Mouse (Mus musculus) neural tube, embryonic 13.5 days (tissue): Measurements from ENCODE around the gene Zdhhc9. TPM values are rescaled to one million over a fixed set of nuclear protein-coding genes. Genes with fewer than 3 reads are reported as not detected.
A peak's percentile ranks its signal among the peaks of the same experiment; 100 is the strongest.

ENCODE experiments used
- ATAC-seq: fragments of 200-750 bp; cut with Nextera tagmentation; 2 replicates; pipeline ENCODE4 v1.8.0; 2017; ENCODE audit warnings: low read depth, mild to moderate bottlenecking, moderate TSS enrichment, moderate library complexity
- H3K27ac ChIP-seq: fragments of 300-500 bp; sonication (generic); replicated peaks from 2 replicates; pipeline ENCODE4 v1.5.1; 2015; ENCODE audit warnings: moderate library complexity, mild to moderate bottlenecking, inconsistent platforms
- H3K27me3 ChIP-seq: fragments of 300-500 bp; sonication (generic); 2 replicates; pipeline ENCODE4 v1.6.1; 2015; ENCODE audit warnings: mild to moderate bottlenecking, inconsistent platforms
- H3K36me3 ChIP-seq: fragments of 300-500 bp; sonication (generic); 2 replicates; pipeline ENCODE4 v1.6.1; 2015; ENCODE audit warnings: mild to moderate bottlenecking, inconsistent platforms
- H3K4me1 ChIP-seq: fragments of 300-500 bp; sonication (generic); replicated peaks from 2 replicates; pipeline ENCODE4 v1.6.1; 2015; ENCODE audit warnings: inconsistent platforms
- H3K4me2 ChIP-seq: fragments of 300-500 bp; sonication (generic); 2 replicates; pipeline ENCODE4 v1.6.1; 2015; ENCODE audit warnings: inconsistent platforms, mild to moderate bottlenecking, moderate library complexity
- H3K4me3 ChIP-seq: fragments of 300-500 bp; sonication (generic); 2 replicates; pipeline ENCODE4 v1.5.1; 2015; ENCODE audit warnings: mild to moderate bottlenecking, inconsistent platforms
- H3K9ac ChIP-seq: fragments of 300-500 bp; sonication (generic); 2 replicates; pipeline ENCODE4 v1.6.1; 2015; ENCODE audit warnings: moderate library complexity, mild to moderate bottlenecking, inconsistent platforms
- H3K9me3 ChIP-seq: fragments of 300-500 bp; sonication (generic); 2 replicates; pipeline ENCODE4 v1.6.1; 2016; ENCODE audit warnings: inconsistent platforms
- WGBS: fragments of 180-500 bp; shearing (Covaris S2); methylation state at CpG from one replicate; pipeline ENCODE4 v1.1.7; 2015; 5-methylcytosine and 5-hydroxymethylcytosine counted together
- polyA plus RNA-seq: library from polyadenylated mRNA; unstranded; fragments of >200 nt; fragmentation: Nextera tagmentation; extraction: Ambion mirVana; gene quantifications from 2 replicates; pipeline ENCODE4 v1.2.1, GENCODE M21; 2015

Gene Zdhhc9
- polyA plus RNA-seq, 1 experiment from 2014 or later, result 8.0 TPM

DNA sequence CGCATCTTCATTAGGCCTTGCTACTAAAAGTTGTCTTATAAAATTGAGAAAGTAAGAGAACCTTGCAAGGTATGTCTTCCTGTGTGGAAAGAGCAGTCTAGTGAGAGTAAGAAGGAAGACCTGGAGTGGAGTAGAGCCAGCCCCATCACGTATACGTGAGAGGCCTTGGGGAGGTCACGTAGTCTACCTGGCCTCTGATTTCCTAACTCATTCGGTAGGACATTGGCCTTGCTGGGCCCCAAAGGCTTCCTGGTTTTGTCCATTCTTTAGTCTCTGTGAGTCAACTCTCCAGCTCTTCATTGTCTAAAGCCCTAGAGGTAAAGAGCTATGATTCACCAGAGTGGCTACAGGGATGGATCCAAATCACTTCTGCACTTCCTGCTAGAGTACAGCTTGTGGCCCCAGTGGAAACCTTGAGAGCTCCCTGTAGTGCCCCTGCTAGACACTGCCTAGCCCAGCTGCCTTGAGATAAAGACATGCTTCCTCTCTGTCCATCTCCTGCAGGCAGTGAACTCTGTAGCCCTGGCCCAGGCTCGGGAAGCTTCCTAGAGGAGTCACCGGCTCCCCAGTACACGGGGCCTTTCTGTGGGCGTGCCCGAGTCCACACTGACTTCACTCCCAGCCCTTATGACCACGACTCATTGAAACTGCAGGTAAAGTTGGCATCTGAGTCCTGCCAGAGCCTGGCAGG lies 50.3 kb downstream of the Zdhhc9 start:
- 89% methylated on average over 11 of the region's 11 CpGs for WGBS
- H3K27me3 ChIP-seq, result no peaks in the 10 kb centered on the region
- no peak for ATAC-seq
- H3K36me3 ChIP-seq, result no peaks in the 10 kb centered on the region
- no peak overlapping the region for H3K4me3 ChIP-seq
- H3K4me1 ChIP-seq, result no peaks in the 10 kb centered on the region
- H3K9ac ChIP-seq, result no peak overlapping the region
- no peak overlapping the region for H3K4me2 ChIP-seq
- no peak overlapping the region for H3K27ac ChIP-seq
- H3K9me3 ChIP-seq, result no peaks in the 10 kb centered on the region

DNA sequence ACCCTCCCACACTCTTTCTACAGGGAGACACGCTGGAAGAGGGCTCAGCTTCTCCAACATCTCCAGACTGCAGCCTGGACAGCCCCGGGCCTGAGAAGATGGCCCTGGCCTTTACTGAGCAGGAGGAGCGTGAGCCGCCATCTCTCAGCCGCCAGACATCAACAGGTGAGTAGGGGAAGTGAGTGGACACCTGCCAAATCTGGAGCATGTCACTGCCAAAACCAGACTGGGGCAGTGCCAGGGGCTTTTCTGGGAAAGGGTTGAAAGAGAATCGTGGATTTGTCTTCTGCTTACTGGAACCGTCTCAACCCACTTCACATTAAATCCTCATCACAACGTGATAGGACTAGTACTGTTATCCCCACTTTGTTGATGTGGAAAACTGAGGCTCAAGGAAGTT lies 51.3 kb downstream of the Zdhhc9 start:
- H3K9ac ChIP-seq, result no peak overlapping the region
- WGBS, result 91% methylated on average over 8 of the region's 8 CpGs
- no peak for ATAC-seq
- no peak overlapping the region for H3K4me3 ChIP-seq
- no peaks in the 10 kb centered on the region for H3K4me1 ChIP-seq
- H3K36me3 ChIP-seq, result no peaks in the 10 kb centered on the region
- H3K27me3 ChIP-seq, result no peaks in the 10 kb centered on the region
- H3K4me2 ChIP-seq, result no peak overlapping the region
- H3K27ac ChIP-seq, result no peak overlapping the region
- no peaks in the 10 kb centered on the region for H3K9me3 ChIP-seq

DNA sequence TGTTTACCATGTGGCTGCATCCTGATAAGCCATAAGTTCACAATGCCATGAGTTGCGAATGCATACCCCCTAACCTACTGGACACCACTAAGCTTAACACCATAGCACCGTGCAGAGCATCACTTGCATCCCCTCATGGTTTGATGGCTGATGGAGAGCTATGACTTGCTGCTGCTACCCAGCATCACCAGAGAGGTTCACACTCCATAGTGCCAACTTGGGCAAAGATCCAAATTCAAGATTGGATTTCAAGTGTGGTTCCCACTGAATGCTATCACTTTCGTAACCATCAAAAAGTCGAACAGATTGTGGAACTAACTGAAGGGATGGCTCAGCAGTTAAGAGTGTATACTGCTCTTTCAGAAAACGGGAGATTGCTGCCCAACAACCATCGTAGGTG lies 53.2 kb downstream of the Zdhhc9 start:
- no peak overlapping the region for H3K9ac ChIP-seq
- H3K27ac ChIP-seq, result no peak overlapping the region
- 87% methylated on average over 6 of the region's 6 CpGs for WGBS
- ATAC-seq, result no peak
- H3K4me1 ChIP-seq, result no peaks in the 10 kb centered on the region
- H3K27me3 ChIP-seq, result no peaks in the 10 kb centered on the region
- H3K4me2 ChIP-seq, result no peak overlapping the region
- H3K36me3 ChIP-seq, result no peaks in the 10 kb centered on the region
- no peaks in the 10 kb centered on the region for H3K9me3 ChIP-seq
- H3K4me3 ChIP-seq, result no peak overlapping the region

DNA sequence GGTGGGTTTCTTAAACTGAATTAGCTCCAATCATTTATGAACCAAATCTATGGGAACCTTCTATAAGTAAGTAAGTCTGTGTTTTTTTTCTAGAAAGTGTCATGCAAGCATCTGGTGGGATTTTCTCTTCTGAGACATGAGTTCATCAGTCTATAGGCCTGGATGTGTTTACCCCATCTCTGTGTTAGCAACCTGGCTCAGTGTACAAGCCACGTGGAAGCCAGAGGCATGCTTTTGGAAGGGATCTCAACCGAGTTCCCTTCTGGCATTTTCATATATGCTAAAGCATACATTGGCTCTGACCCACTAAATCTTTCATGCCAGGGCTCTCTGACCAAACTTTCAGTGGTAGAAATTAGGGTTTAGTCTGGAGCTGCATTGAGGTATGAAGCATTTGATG lies 54.7 kb downstream of the Zdhhc9 start:
- no peaks in the 10 kb centered on the region for H3K36me3 ChIP-seq
- no peak overlapping the region for H3K27ac ChIP-seq
- 75% methylated on average over 2 of the region's 2 CpGs for whole genome bisulfite sequencing
- no peaks in the 10 kb centered on the region for H3K9me3 ChIP-seq
- no peaks in the 10 kb centered on the region for H3K4me1 ChIP-seq
- H3K9ac ChIP-seq, result no peak overlapping the region
- H3K4me2 ChIP-seq, result no peak overlapping the region
- H3K27me3 ChIP-seq, result no peaks in the 10 kb centered on the region
- H3K4me3 ChIP-seq, result no peak overlapping the region
- ATAC-seq, result no peak

DNA sequence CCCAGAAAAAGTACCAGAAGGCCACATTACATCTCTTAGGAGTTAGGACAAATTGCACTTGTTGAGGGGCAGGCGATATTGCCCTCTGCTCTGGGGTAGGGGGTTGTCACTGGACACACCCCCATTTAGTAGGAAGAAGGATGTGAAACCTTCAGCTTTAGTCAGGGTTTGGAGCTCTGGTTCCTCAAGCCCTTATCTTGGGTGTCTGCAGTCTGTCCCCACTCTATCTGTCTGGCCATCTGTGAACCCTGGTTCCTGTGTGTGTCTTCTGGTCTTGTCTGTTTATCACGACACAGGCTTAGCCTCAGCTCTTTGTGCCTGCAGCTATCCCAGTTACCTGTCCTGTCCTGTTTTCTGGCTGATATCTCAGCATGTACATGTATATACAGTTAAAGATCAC lies 55.3 kb downstream of the Zdhhc9 start:
- H3K27me3 ChIP-seq, result no peaks in the 10 kb centered on the region
- no peak overlapping the region for H3K4me3 ChIP-seq
- no peak for ATAC-seq
- no peak overlapping the region for H3K4me2 ChIP-seq
- no peaks in the 10 kb centered on the region for H3K9me3 ChIP-seq
- no peaks in the 10 kb centered on the region for H3K36me3 ChIP-seq
- H3K9ac ChIP-seq, result no peak overlapping the region
- H3K4me1 ChIP-seq, result no peaks in the 10 kb centered on the region
- 86% methylated on average over 2 of the region's 2 CpGs for WGBS
- H3K27ac ChIP-seq, result no peak overlapping the region

DNA sequence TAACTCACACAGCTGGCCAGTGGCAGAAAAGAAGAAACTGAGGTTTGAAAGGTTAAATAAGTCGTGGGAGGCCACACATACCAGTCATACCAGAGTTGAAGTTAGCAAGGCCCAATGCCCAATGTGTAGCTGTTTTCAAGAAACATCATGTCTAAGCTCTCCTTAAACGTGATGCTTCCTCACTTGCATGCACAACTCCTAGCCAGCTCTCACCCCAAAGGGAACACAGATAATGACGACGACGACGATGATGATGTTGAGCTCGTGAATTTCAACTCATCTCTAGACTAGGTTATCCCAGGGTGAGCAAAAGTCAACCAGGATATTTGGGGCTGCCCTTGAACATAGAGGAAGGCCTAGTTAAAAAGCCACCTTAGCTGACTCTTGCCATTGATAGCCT lies 56.6 kb downstream of the Zdhhc9 start:
- H3K27ac ChIP-seq, result no peak overlapping the region
- ATAC-seq, result no peak
- H3K27me3 ChIP-seq, result no peaks in the 10 kb centered on the region
- H3K9ac ChIP-seq, result no peak overlapping the region
- H3K4me3 ChIP-seq, result no peak overlapping the region
- no peaks in the 10 kb centered on the region for H3K4me1 ChIP-seq
- WGBS, result 82% methylated on average over 7 of the region's 7 CpGs
- no peak overlapping the region for H3K4me2 ChIP-seq
- H3K36me3 ChIP-seq, result no peaks in the 10 kb centered on the region
- no peaks in the 10 kb centered on the region for H3K9me3 ChIP-seq

DNA sequence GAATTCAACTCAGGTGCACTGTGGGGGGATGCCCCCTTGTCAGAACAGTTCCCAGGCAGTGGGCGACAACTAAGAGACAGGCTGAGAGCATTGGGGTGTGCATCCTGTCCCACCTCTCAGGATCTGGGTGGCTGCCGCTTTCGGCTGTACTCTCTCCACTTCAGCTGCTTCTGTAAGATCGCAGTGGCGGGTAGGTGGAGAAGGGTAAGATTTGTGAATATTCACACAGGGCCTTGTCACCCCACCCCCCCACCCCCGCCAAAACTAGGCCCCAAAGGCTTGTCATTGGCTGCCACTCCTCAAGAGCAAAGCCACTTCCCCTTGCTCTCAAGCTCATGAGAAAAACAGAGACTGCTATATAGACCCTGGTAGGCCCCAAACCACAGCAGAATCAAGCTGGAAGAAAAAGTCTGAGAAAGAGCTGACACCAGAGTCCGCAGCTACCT lies 60.9 kb downstream of the Zdhhc9 start:
- WGBS, result 80% methylated on average over 7 of the region's 7 CpGs
- Histone ChIP-seq H3K4me2 (no peak overlapping the region), H3K4me1 (no peaks in the 10 kb centered on the region)

DNA sequence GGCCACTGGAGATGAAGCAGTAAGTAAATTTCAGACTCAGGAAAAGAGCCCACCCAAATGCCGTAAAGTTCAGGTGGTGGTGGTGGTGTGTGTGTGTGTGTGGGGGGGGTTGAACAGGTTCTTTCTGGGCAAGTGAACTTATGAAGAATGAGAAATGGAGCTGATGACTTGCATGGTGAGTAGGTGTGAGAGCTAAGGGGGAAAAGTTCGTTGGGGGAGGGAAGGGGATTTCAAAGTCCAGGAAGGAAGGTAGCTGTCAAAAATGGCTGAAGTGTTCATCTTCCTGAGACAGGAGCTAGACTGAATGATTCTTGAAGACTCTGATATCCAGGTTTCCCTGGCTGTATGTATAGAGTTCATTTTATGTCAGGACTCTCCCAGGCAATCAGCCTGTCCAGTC lies 61.5 kb downstream of the Zdhhc9 start:
- H3K9me3 ChIP-seq, result no peaks in the 10 kb centered on the region
- 82% methylated on average over 2 of the region's 2 CpGs for WGBS

More for the DNA sequence above, 60.9 kb downstream of the Zdhhc9 start:
- Histone ChIP-seq H3K36me3 (no peaks in the 10 kb centered on the region), H3K9me3 (no peaks in the 10 kb centered on the region), H3K27ac (no peak overlapping the region), H3K4me3 (no peak overlapping the region), H3K9ac (no peak overlapping the region), H3K27me3 (no peaks in the 10 kb centered on the region)
- no peak for ATAC-seq

DNA sequence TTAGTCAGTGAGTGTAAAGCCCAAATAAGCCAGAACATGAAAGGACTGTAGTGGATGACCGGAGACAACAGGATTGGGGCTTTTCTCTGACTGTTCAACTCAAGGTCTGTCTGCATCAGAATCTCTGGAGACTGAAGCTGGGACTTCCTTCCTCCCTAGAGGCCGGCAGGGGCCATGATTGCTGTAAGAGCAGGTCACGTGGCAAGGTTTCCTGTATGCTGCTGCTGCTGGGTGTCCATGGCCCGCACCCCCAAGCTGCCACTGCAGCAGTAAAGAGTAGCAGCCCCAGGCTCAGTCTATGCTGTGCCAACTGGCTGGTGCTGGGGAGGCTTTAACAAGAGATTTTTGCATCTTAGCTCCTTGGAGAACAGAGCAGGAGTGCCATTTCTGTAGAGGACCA lies 62.4 kb downstream of the Zdhhc9 start, which contains the start of gene Sash3:
Sash3 (plus strand) TSS at position 175 of the 400 bp plus-strand sequence.
- no peak for ATAC-seq
- 95% methylated on average over 4 of the region's 4 CpGs for WGBS

More for the DNA sequence above, 61.5 kb downstream of the Zdhhc9 start:
- H3K4me1 ChIP-seq, result no peaks in the 10 kb centered on the region
- no peak for ATAC-seq
- H3K4me3 ChIP-seq, result no peak overlapping the region
- H3K36me3 ChIP-seq, result no peaks in the 10 kb centered on the region
- no peak overlapping the region for H3K27ac ChIP-seq
- H3K4me2 ChIP-seq, result no peak overlapping the region
- H3K27me3 ChIP-seq, result no peaks in the 10 kb centered on the region
- no peak overlapping the region for H3K9ac ChIP-seq

DNA sequence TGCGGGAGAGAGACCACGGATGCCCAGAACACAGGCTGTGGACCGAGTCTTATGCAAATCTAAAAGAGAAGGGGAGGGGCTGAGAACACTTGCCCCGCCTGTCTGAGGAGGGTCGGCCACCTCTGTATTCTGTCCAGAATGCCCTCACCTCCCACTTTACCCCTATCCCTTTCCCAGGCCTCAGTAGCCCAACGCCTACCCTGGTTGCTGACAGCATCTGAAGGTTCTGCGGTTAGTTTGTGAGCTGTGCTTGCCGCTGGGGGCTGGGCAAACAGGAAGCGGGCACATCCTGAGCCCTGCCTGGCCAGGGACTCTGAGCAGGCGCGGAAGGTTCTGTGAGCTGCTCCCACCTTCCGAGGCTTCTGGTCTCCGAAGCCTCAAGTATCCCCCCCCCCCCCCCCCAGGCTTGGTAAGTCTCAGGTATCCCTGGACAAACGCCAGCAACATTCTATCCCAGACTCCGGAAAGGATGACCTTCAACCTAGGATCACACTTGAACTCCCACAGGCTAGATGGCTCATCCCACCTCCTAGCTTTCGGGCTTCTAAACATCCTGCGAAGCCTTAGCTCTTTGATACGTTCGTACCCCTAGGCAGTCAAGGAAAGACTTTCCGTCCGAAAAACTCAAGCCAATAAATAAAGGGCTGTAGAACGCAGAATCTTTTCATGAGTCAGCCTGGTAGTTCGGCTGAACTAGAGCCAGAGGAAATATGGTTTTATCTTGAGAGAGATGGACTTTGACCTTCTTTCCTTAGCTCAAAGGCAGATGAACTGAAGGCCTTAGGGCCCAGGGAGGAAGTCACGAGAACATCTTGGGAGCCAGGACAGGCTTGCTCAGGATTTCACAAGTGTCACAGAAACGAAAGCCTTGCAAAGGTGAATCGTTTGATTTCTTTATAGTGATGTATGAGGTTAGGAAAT lies 65.0 kb downstream of the Zdhhc9 start:
- peaks cover 8% of the 10 kb centered on the region; the same call in 1 of the 2 replicates for H3K4me1 ChIP-seq
- no peaks in the 10 kb centered on the region for H3K36me3 ChIP-seq
- no peak for ATAC-seq
- H3K9me3 ChIP-seq, result no peaks in the 10 kb centered on the region
- H3K27ac ChIP-seq, result no peak overlapping the region
- H3K9ac ChIP-seq, result no peak overlapping the region
- peak overlapping the region; percentile 20; the same call in 1 of the 2 replicates for H3K4me2 ChIP-seq
- H3K27me3 ChIP-seq, result no peaks in the 10 kb centered on the region
- H3K4me3 ChIP-seq, result no peak overlapping the region
- WGBS, result 57% methylated on average over 26 of the region's 26 CpGs

More for the DNA sequence above, 62.4 kb downstream of the Zdhhc9 start, which contains the start of gene Sash3:
- H3K4me1 ChIP-seq, result no peaks in the 10 kb centered on the region
- H3K27ac ChIP-seq, result no peak within 1 kb of the TSS
- H3K4me2 ChIP-seq, result no peak within 1 kb of the TSS
- H3K9me3 ChIP-seq, result no peaks in the 10 kb centered on the region
- no peaks in the 10 kb centered on the region for H3K27me3 ChIP-seq
- no peaks in the 10 kb centered on the region for H3K36me3 ChIP-seq
- H3K4me3 ChIP-seq, result no peak within 1 kb of the TSS
- no peak within 1 kb of the TSS for H3K9ac ChIP-seq

DNA sequence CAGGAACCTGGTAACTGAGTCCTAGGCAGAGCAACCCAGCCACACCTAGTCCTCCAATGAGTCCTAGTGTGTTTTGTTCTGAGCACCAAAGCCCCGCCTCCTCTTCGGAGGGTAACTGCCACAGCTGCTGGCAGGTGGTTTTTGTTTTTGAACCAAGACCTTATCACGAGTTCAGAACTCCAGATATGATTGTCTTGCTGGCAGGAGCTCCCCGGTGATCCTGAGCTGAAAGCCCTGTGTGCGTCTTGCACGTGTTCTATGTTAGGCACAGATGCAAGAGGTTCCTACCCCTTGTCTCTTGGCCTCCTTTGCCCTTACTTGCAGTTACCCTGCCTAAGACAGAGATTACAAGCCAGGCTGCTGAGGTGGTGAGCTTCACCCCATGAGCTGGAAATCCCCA lies 67.2 kb downstream of the Zdhhc9 start:
- Histone ChIP-seq H3K9ac (no peak overlapping the region), H3K9me3 (no peaks in the 10 kb centered on the region), H3K27ac (no peak overlapping the region), H3K4me3 (no peak overlapping the region), H3K36me3 (no peaks in the 10 kb centered on the region), H3K27me3 (no peaks in the 10 kb centered on the region), H3K4me1 (peaks cover 8% of the 10 kb centered on the region; the same call in 1 of the 2 replicates), H3K4me2 (no peak overlapping the region)
- ATAC-seq, result no peak
- WGBS, result 78% methylated on average over 6 of the region's 6 CpGs

DNA sequence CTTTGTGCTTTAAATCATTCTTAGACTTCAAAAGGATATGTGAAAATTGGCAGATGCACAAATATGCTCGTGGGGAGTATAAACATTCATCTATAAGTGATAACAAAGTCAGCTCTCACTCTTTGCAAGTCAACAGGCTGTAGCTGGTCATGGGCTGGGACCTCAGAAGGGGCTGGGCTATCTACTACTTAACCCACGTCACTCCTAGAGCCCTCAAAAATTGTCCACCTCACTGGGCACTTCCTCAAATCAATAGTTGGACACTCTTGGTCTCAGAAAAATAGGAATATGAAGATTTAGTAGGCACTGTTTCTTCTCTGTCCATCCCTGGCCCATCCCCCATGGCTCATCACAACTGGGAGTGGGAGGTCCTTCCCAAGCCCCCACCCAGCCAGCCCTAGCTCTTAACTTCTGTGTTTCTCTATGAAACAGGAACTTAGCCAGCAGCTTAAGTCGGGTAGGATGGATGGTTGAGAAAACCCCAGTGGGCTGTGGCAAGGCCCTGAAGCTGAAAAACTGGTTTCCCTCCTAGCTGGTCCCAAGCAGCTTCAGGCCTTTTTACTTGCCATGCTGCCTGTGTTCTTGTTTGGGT lies 68.3 kb downstream of the Zdhhc9 start:
- H3K36me3 ChIP-seq, result no peaks in the 10 kb centered on the region
- H3K4me3 ChIP-seq, result no peak overlapping the region
- H3K27me3 ChIP-seq, result no peaks in the 10 kb centered on the region
- peaks cover 8% of the 10 kb centered on the region; the same call in 1 of the 2 replicates for H3K4me1 ChIP-seq
- H3K27ac ChIP-seq, result no peak overlapping the region
- no peaks in the 10 kb centered on the region for H3K9me3 ChIP-seq
- 71% methylated on average over 3 of the region's 3 CpGs for WGBS
- no peak overlapping the region for H3K9ac ChIP-seq
- no peak overlapping the region for H3K4me2 ChIP-seq
- no peak for ATAC-seq
